ENCODE assay signal across 9 mouse cellular contexts in the genomic region with DNA sequence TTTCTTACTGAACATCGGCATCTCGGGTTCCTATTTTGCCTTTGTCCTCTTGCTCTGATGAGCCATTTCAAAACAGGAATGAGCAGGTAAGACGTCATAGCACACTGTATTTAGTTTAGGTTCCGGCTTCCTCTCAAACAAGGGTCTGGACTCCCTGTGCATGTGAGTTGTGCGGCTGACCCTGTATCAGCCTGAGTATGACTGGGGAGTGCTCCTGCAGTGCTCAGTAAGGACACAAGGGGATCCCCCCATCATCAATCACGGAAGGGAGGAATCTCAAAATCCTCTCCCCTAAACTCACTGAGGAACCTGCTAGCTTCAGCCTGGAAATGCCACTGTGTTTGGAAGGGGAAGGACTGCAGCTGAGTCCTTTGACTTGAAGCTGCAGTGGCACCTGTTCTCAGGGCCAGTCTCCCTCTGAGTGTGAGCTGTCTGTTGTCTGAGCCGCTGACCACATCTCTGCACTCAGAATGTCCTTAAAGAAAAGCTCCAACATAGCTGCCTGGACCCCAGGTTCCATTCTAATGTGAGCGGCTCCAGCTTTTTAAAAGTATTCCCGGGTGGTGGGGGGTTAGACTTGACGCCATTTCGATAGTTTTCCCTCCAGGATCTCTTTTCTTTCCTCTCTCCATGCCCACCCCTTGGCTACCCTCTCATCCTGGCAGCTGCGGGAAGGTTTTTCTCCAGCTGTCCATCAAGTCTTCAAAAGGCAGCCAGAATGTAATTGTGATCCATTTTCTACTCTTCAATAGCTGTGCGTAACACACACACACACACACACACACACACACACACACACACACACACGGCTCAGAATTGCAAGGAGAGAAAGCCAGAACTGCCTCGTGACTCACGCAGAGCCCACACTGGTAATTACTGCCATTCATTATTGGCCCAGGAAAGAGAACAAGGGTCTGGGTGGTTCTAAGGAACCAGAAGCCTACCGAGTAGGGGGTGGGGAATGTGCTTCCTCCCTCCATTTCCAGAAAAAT.
DNase-seq lines count a peak whose midpoint lies in the region; ATAC-seq lines count a peak whose summit lies in the region.
"Had no signal": no experiment of that assay in that cellular context is flagged by ENCODE, and none has a peak within 500 bp of the region (broad histone marks: within the 10 kb centered on the region; RNA-seq: fewer than 3 reads in every experiment).

No protein-coding gene starts in this region.

- 58% methylated on average over 17 of the region's 17 CpGs for WGBS in embryonic facial prominence, embryonic 10.5 days

- no peak overlapping the region for H3K4me3 ChIP-seq in embryonic facial prominence, embryonic 10.5 days
- H3K4me3 ChIP-seq: limb, embryonic 10.5 days had no signal

- H3K27me3 ChIP-seq in embryonic facial prominence, embryonic 10.5 days (replicated peaks; ENCODE audit: low read depth, poor library complexity, severe bottlenecking), result no peaks in the 10 kb centered on the region; the same call in 1 of the 2 replicates

- DNase-seq in embryonic facial prominence, embryonic 10.5 days (ENCODE audit: low spot score), result peak; percentile 38
- peak; percentile 53 for DNase-seq in left cerebral cortex, adult 11 months (ENCODE audit: low spot score)
- peak; percentile 32 for DNase-seq in right cerebral cortex, adult 18-20 months
- DNase-seq in testis, postnatal 10 days (ENCODE audit: low spot score), result no peak
- DNase-seq in thymus, postnatal 36 days, result no peak
- DNase-seq in thymus, postnatal 25 days, result no peak
- DNase-seq: lung, postnatal 4 days had no signal

- peak; percentile 70; the same call in 1 of the 2 replicates for ATAC-seq in frontal cortex, adult (ENCODE audit: low TSS enrichment)

- no peaks in the 10 kb centered on the region for H3K36me3 ChIP-seq in embryonic facial prominence, embryonic 10.5 days (replicated peaks)
- H3K36me3 ChIP-seq: limb, embryonic 10.5 days had no signal

- no peaks in the 10 kb centered on the region for H3K9me3 ChIP-seq in embryonic facial prominence, embryonic 10.5 days
- H3K9me3 ChIP-seq: limb, embryonic 10.5 days had no signal

- peak overlapping the region; percentile 19 for H3K27ac ChIP-seq in embryonic facial prominence, embryonic 10.5 days (replicated peaks)
- H3K27ac ChIP-seq: limb, embryonic 10.5 days had no signal

- H3K4me1 ChIP-seq in embryonic facial prominence, embryonic 10.5 days, result peaks cover 14% of the 10 kb centered on the region

Comparison
In these comparisons a context has a peak if more than half of its experiments do, and no peak if none do; other contexts are left out.
1. DNase-seq: peak in embryonic facial prominence, embryonic 10.5 days (single experiment), left cerebral cortex, adult 11 months (single experiment) and right cerebral cortex, adult 18-20 months (single experiment); none in testis, postnatal 10 days (single experiment), thymus, postnatal 36 days (0 of 2) and thymus, postnatal 25 days (single experiment).